Mouse (Mus musculus) erythroid progenitor cell, adult 5-6 weeks (primary cell): ENCODE data around the gene Cd164l2. TPM values are rescaled to one million over a fixed set of nuclear protein-coding genes. Genes with fewer than 3 reads are reported as not detected.

ENCODE experiments used
- ATAC-seq: replicated peaks from 2 replicates; pipeline ENCODE4 v1.8.0; 2016; ENCODE audit warnings: moderate number of reproducible peaks, mild to moderate bottlenecking, moderate TSS enrichment, inconsistent platforms; ENCODE audit not compliant: poor library complexity, low FRiP score, severe bottlenecking
- total RNA-seq, 2 experiments: library from RNA; stranded (forward) in 1 of 2; stranded (reverse) in 1 of 2; fragments of 150-400 nt in 1 of 2; fragments of 186-747, 209-891 nt in 1 of 2; gene quantifications; 2 replicates each; pipeline versions ENCODE4 v1.2.3 to v1.2.4; 2015 to 2017; ENCODE audit warnings: low replicate concordance in 2 of 2

Cd164l2 gene
- total RNA-seq, 2 experiments from 2014 or later: not detected

DNA sequence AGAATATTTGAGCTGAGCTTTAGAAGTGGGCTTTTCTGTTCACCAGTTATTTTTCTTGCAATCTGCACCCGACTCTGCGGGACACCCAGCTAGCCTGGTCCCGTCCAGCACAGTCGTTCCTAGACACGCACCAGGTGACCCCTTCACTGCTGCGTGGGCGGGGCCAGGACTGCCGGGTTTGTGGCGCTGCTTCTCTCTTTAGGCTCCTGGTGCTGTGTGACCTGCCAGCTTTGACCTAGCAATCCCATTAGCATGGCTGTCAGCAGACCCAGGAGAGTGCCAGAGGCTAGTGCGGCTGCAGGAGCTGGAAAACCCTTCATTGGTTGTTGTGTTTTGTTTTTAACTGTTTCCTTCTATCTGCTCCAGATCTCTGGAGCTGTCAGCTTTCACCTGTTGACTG is 22.5 kb upstream of the Cd164l2 start:
- ATAC-seq: no peak

DNA sequence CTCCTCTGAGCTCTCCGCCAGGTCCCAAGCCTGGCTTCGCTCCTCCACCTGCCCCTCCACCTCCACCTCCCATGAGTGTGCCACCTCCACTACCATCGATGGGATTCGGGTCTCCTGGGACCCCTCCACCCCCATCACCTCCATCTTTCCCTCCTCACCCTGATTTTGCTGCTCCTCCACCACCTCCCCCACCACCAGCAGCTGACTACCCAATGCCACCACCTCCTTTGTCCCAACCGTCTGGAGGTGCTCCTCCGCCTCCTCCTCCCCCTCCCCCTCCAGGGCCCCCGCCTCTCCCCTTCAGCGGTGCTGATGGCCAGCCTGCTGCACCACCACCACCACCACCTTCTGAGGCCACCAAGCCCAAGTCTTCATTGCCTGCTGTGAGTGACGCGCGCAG is 17.4 kb upstream of the Cd164l2 start:
- ATAC-seq: no peak

DNA sequence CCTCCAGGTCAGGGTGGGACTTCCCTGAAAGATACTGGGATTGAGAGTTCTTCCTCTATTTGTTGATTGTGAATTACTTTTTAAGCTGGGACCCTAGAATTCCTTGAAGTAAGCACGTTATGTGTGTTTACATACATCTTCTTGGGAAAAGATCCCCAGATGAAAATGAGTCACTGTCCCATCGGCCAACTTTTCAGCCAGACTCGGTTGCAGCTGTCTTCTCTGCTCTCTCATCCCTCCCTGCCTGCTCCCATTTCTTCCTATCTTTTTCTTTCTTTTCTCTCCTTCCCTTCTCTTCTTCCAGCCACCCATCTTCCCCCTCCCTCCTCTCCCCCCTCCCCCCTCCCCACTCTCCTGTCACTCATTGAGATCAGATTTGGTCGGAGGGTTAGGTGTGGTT is 16.9 kb upstream of the Cd164l2 start:
- no peak for ATAC-seq

DNA sequence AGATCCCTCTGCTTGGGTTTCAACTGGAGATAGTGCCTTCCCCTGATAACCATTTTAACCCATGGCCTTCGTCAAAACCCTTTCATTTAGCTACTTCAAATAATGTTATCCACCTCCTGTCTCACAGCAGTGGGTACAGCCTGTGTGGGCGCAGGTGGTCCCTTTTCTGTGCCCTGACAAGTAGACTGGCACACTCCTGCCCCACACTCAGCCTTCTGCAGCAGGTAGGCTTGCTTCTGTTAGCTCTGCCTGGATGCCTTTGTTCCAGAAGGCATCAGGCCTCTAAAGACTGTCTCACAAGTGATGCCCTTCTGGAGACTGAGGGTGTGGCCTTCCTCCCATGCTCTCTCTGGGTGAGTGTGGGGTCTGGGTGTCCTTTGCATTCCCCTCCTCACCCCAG is 15.8 kb upstream of the Cd164l2 start:
- ATAC-seq: no peak

DNA sequence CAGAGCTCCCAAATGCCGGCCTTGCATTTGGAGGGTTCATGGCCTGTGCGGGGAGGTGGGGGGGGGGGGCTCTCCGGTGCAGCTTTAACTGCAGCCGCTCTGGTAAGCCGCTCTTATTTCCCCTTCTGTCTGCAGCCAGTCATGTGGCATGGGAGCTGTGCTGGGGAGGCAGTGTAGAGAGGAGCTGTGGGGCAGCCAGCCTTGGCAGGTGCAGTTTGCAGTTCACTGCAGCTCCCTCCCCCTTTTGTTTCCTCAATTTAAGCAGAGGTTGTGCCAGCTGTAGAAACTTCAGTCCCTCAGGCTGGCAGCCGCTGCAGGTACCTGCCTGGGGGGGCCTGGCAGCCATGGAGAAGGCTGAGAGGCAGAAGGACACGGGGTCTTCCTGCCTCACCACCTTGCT is 15.1 kb upstream of the Cd164l2 start:
- no peak for ATAC-seq

DNA sequence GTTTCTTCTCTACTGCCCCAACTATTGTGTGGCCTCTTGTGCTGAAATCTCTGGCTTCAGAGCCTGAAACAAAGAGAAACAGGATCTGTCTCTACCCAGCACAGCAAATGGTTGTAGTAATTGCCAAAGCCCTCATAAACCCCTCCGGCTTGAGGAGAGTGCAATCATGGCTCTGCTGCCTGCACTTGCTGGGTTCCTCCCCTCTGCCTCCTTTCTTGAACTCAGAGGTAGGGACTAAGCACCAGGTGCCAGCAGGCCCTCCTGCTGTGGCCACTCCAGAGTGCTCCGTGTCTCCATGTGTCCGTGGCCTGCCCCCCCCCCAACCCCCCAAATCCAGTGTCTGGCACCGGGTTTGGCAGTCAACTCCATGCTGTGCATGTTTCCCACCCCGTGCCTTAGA is 14.6 kb upstream of the Cd164l2 start:
- no peak for ATAC-seq

DNA sequence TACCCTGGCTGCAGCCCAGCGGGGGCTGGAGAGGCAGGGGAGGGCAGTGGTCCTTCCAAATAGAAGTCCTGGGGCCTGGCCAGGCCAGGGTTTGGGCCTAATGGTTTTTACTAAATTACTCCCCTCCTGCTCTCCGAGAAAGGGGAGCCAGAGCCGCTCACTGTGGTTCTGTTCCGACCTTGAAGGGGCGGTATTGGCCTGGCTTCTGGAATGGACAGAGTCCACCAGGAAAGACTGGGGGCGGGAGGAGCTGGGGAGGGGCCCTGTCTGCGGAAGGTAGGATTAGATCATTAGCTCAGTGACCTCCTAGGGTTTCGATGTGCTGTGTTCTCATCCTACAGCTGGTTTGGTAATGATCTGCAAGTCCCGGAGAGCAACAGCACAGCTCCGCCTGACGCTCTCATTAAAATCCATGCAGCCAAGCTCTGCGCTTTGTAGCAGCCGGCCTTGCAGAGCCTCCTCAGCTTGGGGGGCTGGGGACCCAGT is 14.1 kb upstream of the Cd164l2 start:
- no peak for ATAC-seq

DNA sequence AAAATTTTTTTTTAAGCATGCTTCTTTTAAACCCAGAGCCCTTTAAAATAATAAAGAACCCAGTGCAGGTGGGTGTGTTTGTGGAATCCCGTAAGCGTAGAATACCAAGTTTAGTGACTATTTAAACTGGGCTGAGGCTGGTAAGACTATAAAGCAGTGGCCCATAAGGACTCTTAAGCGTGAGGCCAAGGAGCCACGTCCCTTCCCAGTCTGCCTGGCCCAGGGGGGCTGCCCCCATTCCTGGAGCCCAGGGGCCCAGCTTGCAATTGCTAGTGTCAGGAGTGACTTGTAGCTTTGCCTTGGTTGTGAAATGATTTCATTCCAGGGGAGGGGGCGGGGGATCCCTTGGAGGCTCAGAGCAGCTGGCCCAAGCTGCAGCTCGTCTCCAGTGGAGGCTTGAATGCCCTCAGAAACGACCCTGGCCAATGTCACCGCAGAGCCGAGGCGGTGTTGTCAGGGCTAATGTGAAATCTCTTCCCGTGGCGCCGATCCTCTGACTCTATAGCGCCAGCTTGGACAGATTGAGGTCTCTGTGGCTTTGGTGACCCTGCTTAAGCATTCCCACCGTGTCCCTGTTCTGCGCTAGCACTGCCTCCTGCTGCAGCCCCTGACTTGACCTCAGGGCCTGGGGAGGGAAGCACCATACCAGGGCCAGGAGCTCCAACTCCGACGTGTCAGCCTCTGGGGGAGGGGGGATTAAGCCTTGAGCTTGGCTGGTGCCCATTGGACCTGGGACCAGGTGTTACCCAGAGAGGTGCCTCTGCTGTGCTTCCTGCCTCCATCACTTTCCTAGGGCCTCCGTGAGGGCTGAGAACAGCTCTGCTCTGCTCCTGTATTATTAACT is 13.4 kb upstream of the Cd164l2 start:
- no peak for ATAC-seq

DNA sequence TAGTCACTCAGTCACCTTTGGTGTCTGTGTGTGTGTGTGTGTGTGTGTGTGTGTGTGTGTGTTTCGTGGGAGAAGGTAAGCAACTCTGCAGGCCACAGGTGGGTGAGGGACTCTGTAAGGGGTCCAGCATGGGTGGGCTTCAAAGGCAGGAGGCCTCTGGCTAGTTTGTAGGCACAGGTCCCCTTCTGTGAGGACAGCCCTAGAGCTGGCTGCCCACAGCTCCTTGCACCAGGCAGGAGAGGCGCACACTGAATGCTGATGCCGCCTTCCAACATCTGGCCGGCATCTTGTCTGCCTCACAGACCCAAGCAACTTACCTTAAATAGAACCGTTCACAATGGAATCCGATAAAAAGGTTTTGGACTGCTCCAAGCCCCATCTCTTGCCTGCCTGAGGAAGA is 12.2 kb upstream of the Cd164l2 start:
- no peak for ATAC-seq

DNA sequence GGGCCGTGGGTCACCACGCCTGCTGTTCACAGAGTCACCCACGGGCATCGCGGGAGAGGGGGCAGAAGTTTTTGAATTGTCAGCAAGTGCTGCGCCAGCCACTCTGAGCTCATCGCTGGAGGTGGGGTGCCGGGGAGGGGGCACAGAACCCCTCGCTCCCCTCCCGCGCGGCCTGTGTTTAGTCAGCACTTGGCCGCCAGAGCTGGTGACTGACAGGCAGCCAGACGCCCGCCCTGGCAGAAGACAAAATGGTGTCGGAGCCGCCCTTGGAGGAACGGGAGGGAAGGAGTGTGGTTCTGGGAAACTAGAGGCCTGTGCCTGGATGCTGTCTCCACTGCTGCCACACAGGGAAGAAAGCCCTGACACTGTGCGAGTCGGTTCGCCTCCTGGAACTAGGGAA is 11.6 kb upstream of the Cd164l2 start:
- ATAC-seq: no peak

DNA sequence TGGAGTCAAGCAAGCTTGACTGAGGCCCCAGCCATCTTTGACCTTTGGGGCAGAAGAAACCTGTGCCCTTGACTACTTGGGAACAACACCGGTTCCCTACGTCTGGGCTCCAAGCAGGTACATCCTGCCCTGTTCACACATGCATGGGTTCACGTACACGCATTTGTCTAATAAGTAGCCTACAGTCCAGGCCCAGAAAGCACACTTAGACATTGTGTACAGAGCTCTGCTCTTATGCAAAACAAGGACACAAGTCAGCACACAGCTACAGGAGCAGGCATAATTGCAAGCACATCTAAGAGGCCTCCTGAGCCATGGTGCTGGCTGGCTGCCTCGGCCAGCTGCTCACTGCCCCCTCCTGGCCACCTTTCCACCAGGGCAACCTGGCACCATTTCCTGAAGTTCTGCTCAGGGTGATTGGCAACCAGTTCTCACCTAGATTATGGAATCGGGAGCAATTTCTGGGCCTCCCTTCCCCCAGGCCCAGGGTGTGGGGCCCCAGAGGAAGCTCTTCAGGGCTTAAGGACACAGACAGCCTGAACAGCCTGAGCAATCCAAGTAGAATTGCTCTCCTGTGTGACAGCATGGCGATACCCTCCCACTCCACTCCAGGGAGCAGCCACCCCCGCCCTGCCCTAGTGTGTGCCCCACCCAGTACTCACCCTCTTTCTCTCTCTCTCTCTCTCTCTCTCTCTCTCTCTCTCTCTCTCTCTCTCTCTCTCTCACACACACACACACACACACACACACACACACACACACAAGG is 10.7 kb upstream of the Cd164l2 start:
- ATAC-seq: peak; percentile 77; the same call in 1 of the 2 replicates

DNA sequence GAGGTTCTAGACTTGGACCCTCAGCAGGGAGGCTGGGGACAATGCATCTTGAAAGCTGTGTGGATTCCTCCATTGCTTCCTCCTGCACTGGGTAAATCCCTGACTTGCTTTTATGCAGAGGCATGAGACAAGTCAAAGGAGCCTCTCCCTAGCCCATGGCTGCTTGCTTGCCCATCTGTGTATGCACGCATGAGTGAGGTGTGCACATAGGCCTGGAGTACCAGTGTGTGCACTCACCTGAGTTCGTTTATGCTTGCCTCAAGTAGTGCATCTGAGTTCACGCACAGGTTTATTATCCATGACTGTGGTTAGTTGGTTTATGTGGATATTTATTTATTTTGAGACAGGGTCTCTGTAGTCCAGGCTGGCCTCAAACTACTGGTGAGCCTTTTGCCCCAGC is 9.7 kb upstream of the Cd164l2 start:
- no peak for ATAC-seq

DNA sequence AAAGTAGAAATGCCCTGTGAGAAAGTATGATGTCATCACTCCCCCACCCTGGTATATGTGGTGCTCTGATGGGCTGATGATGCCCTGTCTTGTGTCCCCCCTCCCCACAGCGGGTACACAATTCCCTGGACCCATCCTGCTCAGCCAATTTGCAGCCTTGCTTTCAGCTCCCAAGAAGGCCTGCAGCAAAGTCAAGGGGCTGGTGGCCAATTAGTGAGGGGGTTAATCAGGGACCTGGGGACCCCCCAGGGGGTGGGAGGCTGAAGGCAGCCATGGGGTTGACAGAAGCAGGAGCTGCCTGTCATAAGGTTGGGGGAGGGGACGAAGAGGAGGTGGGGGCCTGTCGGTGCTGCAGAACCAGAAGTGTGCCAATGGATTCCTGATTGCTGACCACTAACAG is 8.3 kb upstream of the Cd164l2 start:
- ATAC-seq: no peak

DNA sequence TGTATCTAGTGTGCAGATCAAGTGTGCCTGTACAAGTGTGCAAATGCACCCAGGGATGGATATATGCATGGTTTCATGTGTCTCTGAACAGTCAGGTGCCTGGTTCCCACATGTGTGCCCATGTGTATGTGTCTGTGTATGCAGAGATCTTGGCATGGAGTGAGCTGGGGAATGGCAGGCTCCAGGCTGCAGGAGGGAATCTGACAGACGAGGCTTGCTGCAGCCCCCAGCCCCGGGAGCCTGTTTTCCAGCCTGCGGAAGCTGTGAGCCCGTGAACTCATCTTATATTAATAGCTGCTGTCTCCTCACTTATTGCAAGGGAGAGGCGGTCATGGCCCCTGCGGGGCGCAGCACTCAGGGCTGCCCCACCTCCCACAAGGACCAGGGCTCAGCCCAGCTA is 7.6 kb upstream of the Cd164l2 start:
- no peak for ATAC-seq

DNA sequence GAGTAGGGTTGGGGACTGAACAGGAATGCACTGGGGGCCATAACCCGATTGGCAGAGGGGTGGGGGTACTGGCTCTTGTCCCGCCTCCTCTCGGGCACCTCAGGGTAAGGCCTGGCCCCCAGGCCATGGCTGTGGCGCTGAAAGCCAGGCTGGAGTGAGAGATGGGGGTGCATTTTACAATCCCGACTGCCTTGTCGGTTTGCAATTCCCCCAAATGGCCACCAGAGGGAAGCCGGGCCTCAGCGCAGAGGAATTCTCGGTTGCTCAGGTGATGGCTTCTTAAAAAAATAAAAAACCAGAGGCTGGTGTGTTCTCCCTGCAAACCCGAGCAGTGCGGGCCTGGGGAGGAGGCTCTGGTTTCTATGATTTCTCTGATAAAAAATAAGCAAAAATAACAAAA is 2.6 kb upstream of the Cd164l2 start:
- peak; percentile 68 for ATAC-seq

DNA sequence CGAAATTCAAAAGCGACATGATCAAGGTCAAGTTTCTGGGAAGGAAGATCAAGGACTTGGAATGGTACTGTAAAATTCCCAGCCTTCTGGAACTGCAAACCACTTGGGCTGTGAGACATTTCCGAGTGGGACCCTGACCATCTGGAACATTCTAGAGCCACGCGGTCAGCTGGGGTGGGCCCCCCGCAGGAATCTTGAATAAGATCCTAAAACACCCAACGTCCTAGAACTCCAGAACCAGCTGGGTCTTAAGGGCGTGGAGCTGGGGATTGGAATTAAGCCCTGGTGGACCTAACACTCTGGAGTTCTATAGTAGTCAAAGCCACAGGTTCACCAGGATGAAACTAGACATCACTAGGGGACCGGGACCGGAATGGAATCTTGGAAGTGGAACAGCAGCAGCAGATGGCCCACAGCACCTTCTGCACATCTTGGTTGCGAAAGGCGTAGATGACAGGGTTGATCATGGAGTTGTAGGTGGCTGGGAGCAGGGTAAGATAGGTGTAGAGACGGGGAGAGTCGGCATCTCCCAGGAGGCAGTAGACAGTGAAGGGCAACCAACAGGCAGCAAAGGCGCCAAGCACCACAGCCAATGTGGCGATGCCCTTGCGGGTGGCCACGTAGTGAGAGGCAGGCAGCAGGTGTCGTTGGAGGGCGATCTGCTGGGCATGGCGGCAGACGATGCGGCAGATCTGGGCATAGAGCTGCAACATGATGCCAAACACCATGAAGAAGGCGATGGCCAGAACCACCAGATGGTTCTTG is 1.7 kb upstream of the Cd164l2 start:
- ATAC-seq: no peak

DNA sequence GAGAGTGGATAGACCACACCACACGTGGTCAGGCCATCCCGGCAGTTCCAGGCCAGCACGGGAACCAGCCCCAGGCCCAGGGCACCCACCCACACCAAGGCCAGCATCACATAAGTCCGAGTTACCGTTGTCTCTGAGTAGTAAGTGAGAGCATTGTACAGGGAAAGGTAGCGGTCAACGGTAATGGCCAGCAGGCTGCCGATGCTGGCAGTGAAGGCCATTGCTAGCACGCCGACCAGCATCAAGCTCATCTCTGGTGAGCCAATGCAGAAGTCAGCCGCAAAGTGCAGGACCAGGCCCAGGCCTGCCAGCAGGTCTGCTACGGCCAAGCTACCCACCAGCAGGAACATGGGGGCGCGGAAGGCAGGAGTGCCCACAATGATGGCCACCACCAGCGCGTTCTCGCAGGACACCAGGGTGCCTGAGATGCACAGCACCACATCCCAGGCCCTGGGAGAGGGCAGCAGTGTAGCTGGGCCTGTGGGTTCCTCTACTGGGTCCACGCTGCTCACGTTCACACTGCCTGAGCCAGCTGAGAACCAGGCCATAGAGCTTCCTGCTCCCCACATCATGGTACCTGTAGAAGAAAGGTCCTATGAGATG is 1.0 kb upstream of the Cd164l2 start:
- ATAC-seq: no peak

DNA sequence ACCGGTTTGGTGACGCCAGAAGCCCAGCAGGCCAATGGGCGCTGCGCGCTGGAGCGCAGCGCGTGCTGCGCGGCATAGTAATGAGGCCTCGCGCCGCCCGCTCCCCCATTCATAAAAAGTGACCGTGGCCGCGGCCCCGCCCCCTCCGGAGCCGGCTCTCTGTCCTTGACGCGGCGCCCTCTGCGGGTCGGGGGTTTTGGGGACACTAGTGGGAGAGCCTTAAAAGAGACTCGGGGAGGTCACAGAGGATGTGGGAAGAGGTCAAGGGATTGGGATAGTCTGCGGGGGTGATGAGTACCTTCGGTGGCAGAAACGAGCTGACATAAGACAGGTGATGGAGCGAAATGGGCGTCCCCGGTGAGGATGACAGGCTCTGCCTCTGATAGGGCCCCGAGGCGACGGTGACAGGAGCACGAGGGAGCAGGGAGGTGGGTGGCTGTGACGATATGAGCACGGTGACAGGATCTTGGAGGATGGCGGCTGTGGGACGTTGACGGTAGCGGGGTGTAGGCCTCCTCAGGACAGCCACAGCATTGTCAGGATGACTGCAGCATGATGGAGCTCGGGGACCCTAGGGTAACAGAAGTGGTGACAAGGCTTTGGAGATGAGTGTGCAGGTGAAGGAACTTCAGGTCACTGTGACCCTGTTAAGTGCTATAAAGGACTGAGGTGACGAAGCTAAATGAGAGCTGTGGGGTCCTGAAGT is 784 bp downstream of the Cd164l2 start:
- ATAC-seq: 0 out of 2 replicates have a peak, but pooled peaks have one; percentile 39

DNA sequence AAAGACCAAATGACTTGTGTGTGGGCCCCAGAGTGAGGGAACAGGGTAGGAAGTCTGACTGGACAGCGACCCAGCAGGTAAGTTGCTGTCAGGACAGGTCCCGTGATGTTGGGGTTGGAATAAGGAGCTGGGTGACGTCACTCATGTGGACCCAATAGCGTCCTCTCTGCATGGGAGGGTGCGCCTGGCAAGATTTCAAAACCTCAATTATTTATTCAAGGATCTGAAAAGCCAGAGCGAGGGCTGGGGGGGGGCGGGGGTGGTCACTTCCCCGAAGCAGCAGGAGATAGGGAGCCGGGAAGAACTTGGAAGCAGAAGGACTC is 1.3 kb downstream of the Cd164l2 start:
- no peak for ATAC-seq

DNA sequence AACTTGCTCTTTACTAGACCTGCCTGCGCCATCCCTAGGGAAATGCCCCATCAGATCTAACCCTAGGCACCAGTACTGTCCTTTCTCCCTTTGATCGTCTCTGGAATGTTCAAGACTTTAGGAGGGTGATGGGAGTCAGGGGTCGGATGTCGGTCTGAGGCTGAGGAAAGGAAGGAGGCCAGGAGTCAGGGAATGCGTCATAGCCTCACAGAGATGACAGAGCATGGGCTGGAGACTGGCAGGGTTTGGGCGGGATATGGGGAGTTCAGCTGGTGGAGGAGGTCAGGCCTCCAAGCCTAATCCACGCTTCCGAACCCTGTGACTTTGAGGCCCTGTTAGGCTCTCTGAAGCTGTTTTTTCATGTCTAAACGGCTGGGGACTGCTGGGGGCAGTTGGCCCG is 1.7 kb downstream of the Cd164l2 start:
- no peak for ATAC-seq
